Mouse (Mus musculus): Measurements from ENCODE around the gene Zfp202. TPM values are rescaled to one million over a fixed set of nuclear protein-coding genes. Genes with fewer than 3 reads are reported as not detected.

Gene Zfp202
- polyA plus RNA-seq, 1 experiment: 0.35 TPM

GRCm38 (mm10) chr9:40240311-40240710 is 48.2 kb downstream of the Zfp202 start:
- Histone ChIP-seq H3K4me3 (ENCODE audit: low read depth, low read length) (no peak overlapping the region), H3K36me3 (ENCODE audit: control insufficient read depth, insufficient read depth, low read length) (no peaks in the 10 kb centered on the region), H3K4me1 (ENCODE audit: control insufficient read depth, insufficient read depth, insufficient read length, low read length) (peaks cover 9% of the 10 kb centered on the region), H3K27ac (ENCODE audit: insufficient read depth, low read depth, low read length) (no peak overlapping the region), H3K27me3 (ENCODE audit: control insufficient read depth, insufficient read depth, low read length) (no peaks in the 10 kb centered on the region)
- TF ChIP-seq CTCF (IDR thresholded peaks at IDR 0.05; ENCODE audit: extremely low read depth, insufficient read length, insufficient replicate concordance, low read depth, low read length): no peak
- no peak for TF ChIP-seq POLR2A (IDR thresholded peaks at IDR 0.05; ENCODE audit: low read depth, low read length)
- WGBS: 56% methylated on average over 5 of the region's 5 CpGs

- Histone ChIP-seq H3K27me3 (ENCODE audit: control insufficient read depth, insufficient read depth, low read length) (no peaks in the 10 kb centered on the region), H3K4me3 (ENCODE audit: low read depth, low read length) (peak overlapping the region; percentile 56), H3K4me1 (ENCODE audit: control insufficient read depth, insufficient read depth, insufficient read length, low read length) (peaks cover 9% of the 10 kb centered on the region), H3K36me3 (ENCODE audit: control insufficient read depth, insufficient read depth, low read length) (no peaks in the 10 kb centered on the region), H3K27ac (ENCODE audit: insufficient read depth, low read depth, low read length) (no peak overlapping the region)
- WGBS: 15% methylated on average over 15 of the region's 15 CpGs
- TF ChIP-seq POLR2A (IDR thresholded peaks at IDR 0.05; ENCODE audit: low read depth, low read length) (no peak), CTCF (IDR thresholded peaks at IDR 0.05; ENCODE audit: extremely low read depth, insufficient read length, insufficient replicate concordance, low read depth, low read length) (no peak)
These were observed 49.2 kb downstream of the Zfp202 start for GRCm38 (mm10) chr9:40241223-40241801.

DNA sequence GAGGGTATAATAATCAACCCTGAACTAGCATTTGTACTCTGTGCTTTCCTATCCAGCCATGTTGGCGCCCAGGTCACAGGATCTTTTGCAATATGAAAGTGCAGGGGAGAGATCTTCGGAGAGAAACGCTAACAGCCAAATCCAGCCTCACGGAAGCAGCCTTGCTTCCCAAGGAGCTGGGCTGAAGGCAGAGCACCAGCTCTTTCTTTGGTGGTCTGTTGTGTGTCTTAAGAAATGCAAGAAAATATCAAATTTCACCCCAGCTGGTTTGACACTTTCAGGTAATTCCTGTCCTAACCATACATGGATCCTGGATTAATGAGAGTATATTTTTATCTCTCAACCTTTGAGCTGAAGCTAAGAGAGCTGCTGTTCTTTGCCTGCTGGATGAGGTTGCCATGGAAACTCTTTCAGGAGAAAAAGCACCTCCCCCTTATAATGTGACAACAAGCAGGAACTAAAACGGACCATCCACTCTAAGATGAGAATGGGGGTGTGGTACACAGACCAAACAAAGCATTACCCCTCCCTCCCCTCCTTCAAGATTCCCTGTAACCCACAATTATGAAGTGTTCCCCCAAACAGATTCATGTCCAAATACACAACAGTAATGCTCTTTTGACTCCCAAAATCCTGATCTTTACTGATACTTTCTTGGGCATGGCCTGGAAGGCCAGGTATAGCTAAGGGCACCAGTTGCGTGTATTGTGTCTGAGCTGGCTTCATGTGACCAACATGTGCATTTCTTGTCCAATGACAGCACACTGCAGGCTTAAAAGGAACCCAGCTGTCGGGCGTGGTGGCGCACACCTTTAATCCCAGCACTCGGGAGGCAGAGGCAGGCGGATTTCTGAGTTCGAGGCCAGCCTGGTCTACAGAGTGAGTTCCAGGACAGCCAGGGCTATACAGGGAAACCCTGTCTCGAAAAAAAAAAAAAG is 50.1 kb downstream of the Zfp202 start:
- Histone ChIP-seq H3K4me1 (ENCODE audit: control insufficient read depth, insufficient read depth, insufficient read length, low read length) (peaks cover 9% of the 10 kb centered on the region), H3K36me3 (ENCODE audit: control insufficient read depth, insufficient read depth, low read length) (no peaks in the 10 kb centered on the region), H3K4me3 (ENCODE audit: low read depth, low read length) (peak overlapping the region; percentile 56), H3K27me3 (ENCODE audit: control insufficient read depth, insufficient read depth, low read length) (no peaks in the 10 kb centered on the region), H3K27ac (ENCODE audit: insufficient read depth, low read depth, low read length) (no peak overlapping the region)
- TF ChIP-seq CTCF (IDR thresholded peaks at IDR 0.05; ENCODE audit: extremely low read depth, insufficient read length, insufficient replicate concordance, low read depth, low read length) (no peak), POLR2A (IDR thresholded peaks at IDR 0.05; ENCODE audit: low read depth, low read length) (no peak)
- 53% methylated on average over 13 of the region's 13 CpGs for WGBS

DNA sequence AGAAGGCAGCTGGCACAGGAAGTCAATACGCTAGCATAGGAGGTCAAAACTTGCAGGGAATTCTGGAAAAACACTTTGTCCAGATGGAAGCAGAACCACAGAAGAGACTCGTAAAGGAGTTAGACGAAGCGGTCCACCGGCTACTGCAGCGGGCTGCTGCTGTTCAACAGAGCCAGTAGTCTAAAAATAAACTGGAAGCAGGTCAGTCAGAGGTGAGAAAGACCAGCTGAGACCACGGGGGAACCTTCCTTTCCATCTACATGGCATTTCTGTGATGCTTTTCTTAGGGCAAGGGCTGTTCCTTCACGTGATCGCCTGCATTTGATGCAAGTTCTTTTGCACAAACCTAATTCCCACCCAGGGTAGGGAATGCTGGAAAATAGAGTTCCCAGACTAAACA is 53.4 kb downstream of the Zfp202 start:
- H3K36me3 ChIP-seq (ENCODE audit: control insufficient read depth, insufficient read depth, low read length): no peaks in the 10 kb centered on the region
- WGBS: 74% methylated on average over 9 of the region's 9 CpGs
- no peak overlapping the region for H3K4me3 ChIP-seq (ENCODE audit: low read depth, low read length)
- no peaks in the 10 kb centered on the region for H3K27me3 ChIP-seq (ENCODE audit: control insufficient read depth, insufficient read depth, low read length)
- H3K4me1 ChIP-seq (ENCODE audit: control insufficient read depth, insufficient read depth, insufficient read length, low read length): peaks cover 9% of the 10 kb centered on the region
- no peak for TF ChIP-seq POLR2A (IDR thresholded peaks at IDR 0.05; ENCODE audit: low read depth, low read length)
- no peak for TF ChIP-seq CTCF (IDR thresholded peaks at IDR 0.05; ENCODE audit: extremely low read depth, insufficient read length, insufficient replicate concordance, low read depth, low read length)
- no peak overlapping the region for H3K27ac ChIP-seq (ENCODE audit: insufficient read depth, low read depth, low read length)

- H3K36me3 ChIP-seq (ENCODE audit: control insufficient read depth, insufficient read depth, low read length): no peaks in the 10 kb centered on the region
- no peak for TF ChIP-seq POLR2A (IDR thresholded peaks at IDR 0.05; ENCODE audit: low read depth, low read length)
- TF ChIP-seq CTCF (IDR thresholded peaks at IDR 0.05; ENCODE audit: extremely low read depth, insufficient read length, insufficient replicate concordance, low read depth, low read length): no peak
- 82% methylated on average over 7 of the region's 7 CpGs for WGBS
- no peak overlapping the region for H3K27ac ChIP-seq (ENCODE audit: insufficient read depth, low read depth, low read length)
- H3K27me3 ChIP-seq (ENCODE audit: control insufficient read depth, insufficient read depth, low read length): no peaks in the 10 kb centered on the region
- peaks cover 8% of the 10 kb centered on the region for H3K4me1 ChIP-seq (ENCODE audit: control insufficient read depth, insufficient read depth, insufficient read length, low read length)
- no peak overlapping the region for H3K4me3 ChIP-seq (ENCODE audit: low read depth, low read length)
These were observed 54.0 kb downstream of the Zfp202 start for GRCm38 (mm10) chr9:40245974-40246665.

DNA sequence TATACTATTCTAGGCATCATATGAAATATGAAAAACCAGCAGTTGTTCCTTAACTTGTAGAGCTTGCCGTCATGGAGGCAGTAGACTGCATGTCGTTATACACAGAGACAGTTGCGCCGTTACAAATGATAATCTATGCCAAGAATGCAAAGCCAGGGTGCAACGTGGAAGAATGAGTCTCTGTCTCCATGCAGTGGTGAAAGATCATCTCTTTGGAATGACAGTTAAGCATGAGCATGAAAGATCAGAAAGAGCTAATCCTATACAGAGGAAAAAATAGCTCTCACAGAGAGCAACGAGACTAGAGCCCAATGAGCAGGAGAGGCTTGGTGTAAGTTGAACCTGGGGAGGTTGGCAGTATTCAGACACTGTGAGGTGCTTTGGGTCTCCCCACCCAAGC is 54.6 kb downstream of the Zfp202 start:
- H3K27ac ChIP-seq (ENCODE audit: insufficient read depth, low read depth, low read length): no peak overlapping the region
- 84% methylated on average over 6 of the region's 6 CpGs for WGBS
- 0 out of 2 replicates have a peak, but pooled peaks cover 4% of the 10 kb centered on the region for H3K4me1 ChIP-seq (ENCODE audit: control insufficient read depth, insufficient read depth, insufficient read length, low read length)
- H3K36me3 ChIP-seq (ENCODE audit: control insufficient read depth, insufficient read depth, low read length): no peaks in the 10 kb centered on the region
- TF ChIP-seq POLR2A (IDR thresholded peaks at IDR 0.05; ENCODE audit: low read depth, low read length): no peak
- no peak for TF ChIP-seq CTCF (IDR thresholded peaks at IDR 0.05; ENCODE audit: extremely low read depth, insufficient read length, insufficient replicate concordance, low read depth, low read length)
- no peak overlapping the region for H3K4me3 ChIP-seq (ENCODE audit: low read depth, low read length)
- H3K27me3 ChIP-seq (ENCODE audit: control insufficient read depth, insufficient read depth, low read length): no peaks in the 10 kb centered on the region

GRCm38 (mm10) chr9:40249106-40249505 is 57.0 kb downstream of the Zfp202 start:
- WGBS: 73% methylated on average over 1 of the region's 1 CpGs
- TF ChIP-seq POLR2A (IDR thresholded peaks at IDR 0.05; ENCODE audit: low read depth, low read length) (no peak), CTCF (IDR thresholded peaks at IDR 0.05; ENCODE audit: extremely low read depth, insufficient read length, insufficient replicate concordance, low read depth, low read length) (no peak)
- Histone ChIP-seq H3K4me1 (ENCODE audit: control insufficient read depth, insufficient read depth, insufficient read length, low read length) (no peaks in the 10 kb centered on the region), H3K36me3 (ENCODE audit: control insufficient read depth, insufficient read depth, low read length) (no peaks in the 10 kb centered on the region), H3K4me3 (ENCODE audit: low read depth, low read length) (no peak overlapping the region), H3K27ac (ENCODE audit: insufficient read depth, low read depth, low read length) (no peak overlapping the region), H3K27me3 (ENCODE audit: control insufficient read depth, insufficient read depth, low read length) (no peaks in the 10 kb centered on the region)
